Mouse (Mus musculus): ENCODE data around the gene Lnx1. TPM values are rescaled to one million over a fixed set of nuclear protein-coding genes. Genes with fewer than 3 reads are reported as not detected.
A peak's percentile ranks its signal among the peaks of the same experiment; 100 is the strongest.

The Lnx1 gene
- polyA plus RNA-seq, 1 experiment from 2014 or later, result 1.5 TPM

- H3K4me2 ChIP-seq (ENCODE audit: low read depth, low read length), result no peak overlapping the region
- no peaks in the 10 kb centered on the region for H3K36me3 ChIP-seq (replicated peaks; ENCODE audit: control insufficient read depth, insufficient read depth, low read depth, low read length)
- H3K9me3 ChIP-seq (replicated peaks; ENCODE audit: control insufficient read depth, low read length), result no peaks in the 10 kb centered on the region
- no peak overlapping the region for H3K4me3 ChIP-seq (ENCODE audit: low read depth, low read length)
- H3K27me3 ChIP-seq (ENCODE audit: control insufficient read depth, insufficient read depth, low read length), result no peaks in the 10 kb centered on the region
- H3K27ac ChIP-seq (replicated peaks; ENCODE audit: low read depth, low read length), result no peak overlapping the region
- 77% methylated on average over 4 of the region's 4 CpGs for WGBS
- no peak for DNase-seq (ENCODE audit: low spot score)
- H3K4me1 ChIP-seq (ENCODE audit: control insufficient read depth, insufficient read depth, low read length), result no peaks in the 10 kb centered on the region
- no peak for ATAC-seq (replicated peaks; ENCODE audit: insufficient number of reproducible peaks, low FRiP score, low TSS enrichment, low read depth)
- no peak overlapping the region for H3K9ac ChIP-seq (replicated peaks; ENCODE audit: low read length)
These were observed 10.1 kb upstream of the Lnx1 start for GRCm38 (mm10) chr5:74712811-74713210.

DNA sequence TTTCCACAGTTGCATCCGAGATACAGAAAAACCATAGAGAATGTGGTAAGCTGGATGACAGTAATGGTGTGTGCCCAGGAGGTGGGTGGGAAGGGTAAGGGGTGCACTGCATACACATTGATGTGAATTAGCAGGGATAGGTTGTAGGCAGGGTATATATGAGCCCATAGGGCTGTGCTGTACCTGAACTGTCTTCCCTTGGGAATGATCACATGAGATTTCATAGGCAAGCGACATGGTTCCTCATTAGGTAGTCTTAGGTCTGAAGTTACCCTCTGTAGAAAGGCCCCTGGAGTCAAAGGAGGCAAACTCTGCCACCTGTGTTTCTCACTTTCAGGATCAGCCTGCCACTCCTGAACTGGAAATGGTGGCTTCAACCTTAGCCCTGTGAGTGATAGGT lies 9.3 kb upstream of the Lnx1 start:
- Histone ChIP-seq H3K27ac (replicated peaks; ENCODE audit: low read depth, low read length) (no peak overlapping the region), H3K27me3 (ENCODE audit: control insufficient read depth, insufficient read depth, low read length) (no peaks in the 10 kb centered on the region), H3K4me2 (ENCODE audit: low read depth, low read length) (no peak overlapping the region), H3K4me1 (ENCODE audit: control insufficient read depth, insufficient read depth, low read length) (no peaks in the 10 kb centered on the region), H3K9me3 (replicated peaks; ENCODE audit: control insufficient read depth, low read length) (no peaks in the 10 kb centered on the region), H3K4me3 (ENCODE audit: low read depth, low read length) (no peak overlapping the region), H3K36me3 (replicated peaks; ENCODE audit: control insufficient read depth, insufficient read depth, low read depth, low read length) (no peaks in the 10 kb centered on the region), H3K9ac (replicated peaks; ENCODE audit: low read length) (no peak overlapping the region)
- no peak for DNase-seq (ENCODE audit: low spot score)
- no peak; the same call in 1 of the 2 replicates for ATAC-seq (replicated peaks; ENCODE audit: insufficient number of reproducible peaks, low FRiP score, low TSS enrichment, low read depth)
- 86% methylated on average over 2 of the region's 2 CpGs for WGBS

- 59% methylated on average over 1 of the region's 1 CpGs for WGBS
These were observed 8.3 kb upstream of the Lnx1 start for GRCm38 (mm10) chr5:74711056-74711455.

GRCm38 (mm10) chr5:74710181-74710580 lies 7.5 kb upstream of the Lnx1 start:
- no peaks in the 10 kb centered on the region for H3K36me3 ChIP-seq (replicated peaks; ENCODE audit: control insufficient read depth, insufficient read depth, low read depth, low read length)
- no peaks in the 10 kb centered on the region for H3K9me3 ChIP-seq (replicated peaks; ENCODE audit: control insufficient read depth, low read length)
- no peak overlapping the region for H3K27ac ChIP-seq (replicated peaks; ENCODE audit: low read depth, low read length)
- WGBS, result 92% methylated on average over 4 of the region's 4 CpGs
- no peak for DNase-seq (ENCODE audit: low spot score)
- H3K9ac ChIP-seq (replicated peaks; ENCODE audit: low read length), result no peak overlapping the region
- no peaks in the 10 kb centered on the region for H3K27me3 ChIP-seq (ENCODE audit: control insufficient read depth, insufficient read depth, low read length)
- no peaks in the 10 kb centered on the region for H3K4me1 ChIP-seq (ENCODE audit: control insufficient read depth, insufficient read depth, low read length)
- no peak overlapping the region for H3K4me2 ChIP-seq (ENCODE audit: low read depth, low read length)
- H3K4me3 ChIP-seq (ENCODE audit: low read depth, low read length), result no peak overlapping the region
- ATAC-seq (replicated peaks; ENCODE audit: insufficient number of reproducible peaks, low FRiP score, low TSS enrichment, low read depth), result no peak

More at GRCm38 (mm10) chr5:74711056-74711455, 8.3 kb upstream of the Lnx1 start:
- DNase-seq (ENCODE audit: low spot score) (no peak), ATAC-seq (replicated peaks; ENCODE audit: insufficient number of reproducible peaks, low FRiP score, low TSS enrichment, low read depth) (no peak)
- Histone ChIP-seq H3K4me1 (ENCODE audit: control insufficient read depth, insufficient read depth, low read length) (no peaks in the 10 kb centered on the region), H3K4me3 (ENCODE audit: low read depth, low read length) (no peak overlapping the region), H3K27me3 (ENCODE audit: control insufficient read depth, insufficient read depth, low read length) (no peaks in the 10 kb centered on the region), H3K36me3 (replicated peaks; ENCODE audit: control insufficient read depth, insufficient read depth, low read depth, low read length) (no peaks in the 10 kb centered on the region), H3K4me2 (ENCODE audit: low read depth, low read length) (no peak overlapping the region), H3K9ac (replicated peaks; ENCODE audit: low read length) (no peak overlapping the region), H3K9me3 (replicated peaks; ENCODE audit: control insufficient read depth, low read length) (no peaks in the 10 kb centered on the region), H3K27ac (replicated peaks; ENCODE audit: low read depth, low read length) (no peak overlapping the region)

GRCm38 (mm10) chr5:74704460-74704790 lies 1.7 kb upstream of the Lnx1 start:
- no peaks in the 10 kb centered on the region for H3K9me3 ChIP-seq (replicated peaks; ENCODE audit: control insufficient read depth, low read length)
- H3K4me3 ChIP-seq (ENCODE audit: low read depth, low read length), result peak overlapping the region; percentile 37
- H3K9ac ChIP-seq (replicated peaks; ENCODE audit: low read length), result peak overlapping the region; percentile 22
- no peaks in the 10 kb centered on the region for H3K4me1 ChIP-seq (ENCODE audit: control insufficient read depth, insufficient read depth, low read length)
- no peak overlapping the region for H3K27ac ChIP-seq (replicated peaks; ENCODE audit: low read depth, low read length)
- H3K27me3 ChIP-seq (ENCODE audit: control insufficient read depth, insufficient read depth, low read length), result no peaks in the 10 kb centered on the region
- no peaks in the 10 kb centered on the region for H3K36me3 ChIP-seq (replicated peaks; ENCODE audit: control insufficient read depth, insufficient read depth, low read depth, low read length)
- DNase-seq (ENCODE audit: low spot score) (peak; percentile 95), ATAC-seq (replicated peaks; ENCODE audit: insufficient number of reproducible peaks, low FRiP score, low TSS enrichment, low read depth) (peak; percentile 93)
- 1% methylated on average over 8 of the region's 8 CpGs for WGBS
- H3K4me2 ChIP-seq (ENCODE audit: low read depth, low read length), result peak overlapping the region; percentile 40

DNA sequence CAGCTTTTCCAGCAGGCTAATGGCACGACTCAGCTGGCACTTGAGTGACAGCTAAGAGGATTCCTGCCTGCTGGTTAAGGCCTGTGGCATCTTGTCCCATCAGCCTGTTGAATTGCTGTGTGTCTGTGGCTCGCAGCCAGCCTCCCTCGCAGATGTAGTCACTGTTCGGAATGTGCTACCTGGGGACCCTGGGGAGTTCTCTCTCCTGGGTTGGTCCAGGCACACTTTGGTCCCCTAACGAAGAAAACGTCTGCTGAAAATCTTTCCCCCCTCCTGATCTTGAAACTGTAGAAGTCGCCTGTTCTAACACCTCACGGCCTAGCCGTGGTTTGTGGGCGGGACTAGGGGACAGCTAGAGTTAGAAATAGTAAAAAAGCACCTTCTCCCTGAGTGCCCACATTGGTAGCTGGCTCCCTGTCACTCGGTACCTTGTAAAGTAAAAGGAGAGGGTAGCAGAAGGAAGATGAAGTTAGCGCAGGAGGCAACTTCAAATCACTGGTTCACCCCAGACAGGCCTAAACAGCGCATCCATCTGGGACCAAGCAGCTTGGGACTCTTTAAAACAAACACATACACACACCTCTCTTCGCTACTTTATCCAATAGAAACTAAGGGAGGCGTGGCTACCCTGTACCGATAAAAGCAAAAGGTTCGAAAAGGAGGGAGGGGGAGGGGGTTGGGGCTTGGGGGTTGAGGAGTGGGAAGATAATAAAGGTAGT lies 1.2 kb upstream of the Lnx1 start:
- Histone ChIP-seq H3K27me3 (ENCODE audit: control insufficient read depth, insufficient read depth, low read length) (no peaks in the 10 kb centered on the region), H3K4me3 (ENCODE audit: low read depth, low read length) (peak overlapping the region; percentile 37), H3K27ac (replicated peaks; ENCODE audit: low read depth, low read length) (no peak overlapping the region), H3K9ac (replicated peaks; ENCODE audit: low read length) (peak overlapping the region; percentile 22), H3K36me3 (replicated peaks; ENCODE audit: control insufficient read depth, insufficient read depth, low read depth, low read length) (no peaks in the 10 kb centered on the region), H3K4me1 (ENCODE audit: control insufficient read depth, insufficient read depth, low read length) (no peaks in the 10 kb centered on the region), H3K4me2 (ENCODE audit: low read depth, low read length) (peak overlapping the region; percentile 40), H3K9me3 (replicated peaks; ENCODE audit: control insufficient read depth, low read length) (no peaks in the 10 kb centered on the region)
- peak; percentile 82 for ATAC-seq (replicated peaks; ENCODE audit: insufficient number of reproducible peaks, low FRiP score, low TSS enrichment, low read depth)
- peak; percentile 32 for DNase-seq (ENCODE audit: low spot score)
- WGBS, result 12% methylated on average over 17 of the region's 17 CpGs

GRCm38 (mm10) chr5:74700918-74701317 lies 1.8 kb downstream of the Lnx1 start:
- H3K36me3 ChIP-seq (replicated peaks; ENCODE audit: control insufficient read depth, insufficient read depth, low read depth, low read length), result no peaks in the 10 kb centered on the region
- H3K27ac ChIP-seq (replicated peaks; ENCODE audit: low read depth, low read length), result no peak overlapping the region
- no peak overlapping the region for H3K9ac ChIP-seq (replicated peaks; ENCODE audit: low read length)
- no peak for DNase-seq (ENCODE audit: low spot score)
- H3K27me3 ChIP-seq (ENCODE audit: control insufficient read depth, insufficient read depth, low read length), result no peaks in the 10 kb centered on the region
- no peak overlapping the region for H3K4me3 ChIP-seq (ENCODE audit: low read depth, low read length)
- no peaks in the 10 kb centered on the region for H3K9me3 ChIP-seq (replicated peaks; ENCODE audit: control insufficient read depth, low read length)
- ATAC-seq (replicated peaks; ENCODE audit: insufficient number of reproducible peaks, low FRiP score, low TSS enrichment, low read depth), result no peak
- 80% methylated on average over 2 of the region's 2 CpGs for whole genome bisulfite sequencing
- no peaks in the 10 kb centered on the region for H3K4me1 ChIP-seq (ENCODE audit: control insufficient read depth, insufficient read depth, low read length)
- H3K4me2 ChIP-seq (ENCODE audit: low read depth, low read length), result no peak overlapping the region

DNA sequence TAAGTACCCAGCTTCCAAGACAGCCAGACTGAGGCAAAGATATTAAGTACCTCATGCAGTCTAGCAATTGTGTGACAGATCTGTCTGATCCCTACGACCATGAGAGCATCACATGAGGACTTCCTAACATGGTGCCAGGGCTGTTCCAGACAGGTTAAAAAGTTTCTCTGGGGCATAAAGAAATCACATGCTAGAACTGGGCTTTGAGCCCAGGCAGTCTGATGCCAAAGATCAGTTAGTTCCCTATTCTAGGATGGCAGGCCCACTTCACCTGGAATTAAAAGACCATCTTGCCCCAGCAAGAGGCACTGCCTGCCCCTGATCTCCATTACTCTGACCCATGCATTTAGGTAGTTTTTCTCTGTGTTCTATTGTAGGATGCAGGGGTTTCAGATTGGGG lies 3.0 kb downstream of the Lnx1 start:
- 95% methylated on average over 1 of the region's 1 CpGs for WGBS
- no peaks in the 10 kb centered on the region for H3K27me3 ChIP-seq (ENCODE audit: control insufficient read depth, insufficient read depth, low read length)
- H3K27ac ChIP-seq (replicated peaks; ENCODE audit: low read depth, low read length), result no peak overlapping the region
- H3K9ac ChIP-seq (replicated peaks; ENCODE audit: low read length), result no peak overlapping the region
- H3K4me3 ChIP-seq (ENCODE audit: low read depth, low read length), result no peak overlapping the region
- no peaks in the 10 kb centered on the region for H3K36me3 ChIP-seq (replicated peaks; ENCODE audit: control insufficient read depth, insufficient read depth, low read depth, low read length)
- H3K4me2 ChIP-seq (ENCODE audit: low read depth, low read length), result no peak overlapping the region
- no peaks in the 10 kb centered on the region for H3K9me3 ChIP-seq (replicated peaks; ENCODE audit: control insufficient read depth, low read length)
- H3K4me1 ChIP-seq (ENCODE audit: control insufficient read depth, insufficient read depth, low read length), result peaks cover 2% of the 10 kb centered on the region; the same call in 1 of the 2 replicates
- DNase-seq (ENCODE audit: low spot score) (no peak), ATAC-seq (replicated peaks; ENCODE audit: insufficient number of reproducible peaks, low FRiP score, low TSS enrichment, low read depth) (no peak)
